Mouse (Mus musculus) hindbrain, embryonic 14.5 days (tissue): Measurements from ENCODE around the gene Hrh1. TPM values are rescaled to one million over a fixed set of nuclear protein-coding genes. Genes with fewer than 3 reads are reported as not detected.

Source experiments
- ATAC-seq: fragments of 200-750 bp; cut with Nextera tagmentation; 2 replicates; pipeline ENCODE4 v1.8.0; 2017; ENCODE audit warnings: moderate number of reproducible peaks, mild to moderate bottlenecking, moderate TSS enrichment, moderate library complexity; ENCODE audit not compliant: low FRiP score
- DNase-seq: peaks from one replicate; pipeline ENCODE4 v3.0.0-alpha.2; 2015; ENCODE audit warnings: low spot score
- H3K27ac ChIP-seq: fragments of 300-500 bp; sonication (generic); 2 replicates; pipeline ENCODE4 v1.5.1; 2014; ENCODE audit warnings: mild to moderate bottlenecking, moderate library complexity
- H3K27me3 ChIP-seq: fragments of 300-500 bp; sonication (generic); 2 replicates; pipeline ENCODE4 v1.6.1; 2014; ENCODE audit warnings: mild to moderate bottlenecking, low read length, mixed read lengths; ENCODE audit not compliant: control insufficient read depth, insufficient read depth
- H3K36me3 ChIP-seq: fragments of 300-500 bp; sonication (generic); replicated peaks from 2 replicates; pipeline ENCODE4 v1.6.1; 2014; ENCODE audit not compliant: control insufficient read depth, insufficient read depth
- H3K4me1 ChIP-seq: fragments of 300-500 bp; sonication (generic); replicated peaks from 2 replicates; pipeline ENCODE4 v1.6.1; 2014; ENCODE audit warnings: antibody characterized with exemption, low read length, mixed read lengths; ENCODE audit not compliant: control insufficient read depth, insufficient read depth
- H3K4me2 ChIP-seq: fragments of 300-500 bp; sonication (generic); replicated peaks from 2 replicates; pipeline ENCODE4 v1.6.1; 2014; ENCODE audit warnings: mild to moderate bottlenecking, moderate library complexity
- H3K4me3 ChIP-seq: fragments of 300-500 bp; sonication (generic); replicated peaks from 2 replicates; pipeline ENCODE4 v1.5.1; 2014; ENCODE audit warnings: mild to moderate bottlenecking, low read length
- H3K9ac ChIP-seq: fragments of 300-500 bp; sonication (generic); 2 replicates; pipeline ENCODE4 v1.6.1; 2014
- H3K9me3 ChIP-seq: fragments of 300-500 bp; sonication (generic); 2 replicates; pipeline ENCODE4 v1.6.1; 2016; ENCODE audit warnings: low read length; ENCODE audit not compliant: control insufficient read depth
- WGBS: fragments of 180-500 bp; shearing (Covaris S2); extraction: QIAGEN DNeasy Blood & Tissue Kit; methylation state at CpG from one replicate; pipeline ENCODE4 v1.1.7; 2014; 5-methylcytosine and 5-hydroxymethylcytosine counted together
- polyA plus RNA-seq: library from polyadenylated mRNA; unstranded; fragments of >200 nt; fragmentation: Nextera tagmentation; extraction: Ambion mirVana; gene quantifications from 2 replicates; pipeline ENCODE4 v1.2.1, GENCODE M21; 2014

The Hrh1 gene
- 0.47 and 0.85 TPM in 2 replicates for polyA plus RNA-seq

DNA sequence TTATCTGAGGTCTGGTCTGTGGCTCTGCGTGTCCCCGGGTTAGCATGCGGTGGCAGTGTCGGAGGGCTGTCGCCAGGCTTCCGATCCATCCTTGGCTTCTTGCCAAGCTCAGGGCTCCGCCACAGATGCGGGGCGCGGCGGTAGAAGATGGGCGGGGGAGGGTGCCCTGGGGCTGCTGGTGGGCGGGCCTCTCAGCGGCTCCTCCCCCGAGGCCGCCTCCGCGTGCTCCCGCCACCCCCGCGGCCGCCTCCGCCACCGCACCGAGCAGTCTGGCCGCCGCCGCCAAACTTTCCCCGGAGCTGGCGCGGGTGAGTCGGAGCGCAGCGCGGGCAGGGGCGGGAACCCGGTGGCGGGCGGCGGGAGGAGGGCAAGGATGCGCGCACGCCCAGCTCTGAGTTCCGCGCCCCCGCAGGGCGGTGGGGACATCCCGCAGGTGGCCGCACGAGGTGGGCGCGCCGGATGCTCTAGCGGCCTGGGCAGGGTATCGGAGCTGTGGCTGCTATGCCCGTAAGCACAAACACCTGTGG is at the start of gene Hrh1:
Gene Hrh1 (plus strand): TSS at position 246 of the 527 bp plus-strand sequence.
- H3K9ac ChIP-seq: peak within 1 kb of the TSS; percentile 49
- H3K27me3 ChIP-seq: peaks cover 40% of the 10 kb centered on the region
- under 1% methylated on average over 56 of the region's 56 CpGs for WGBS

GRCm38 (mm10) chr6:114354635-114355034 is 43.1 kb upstream of the Hrh1 start:
- Histone ChIP-seq H3K9me3 (no peaks in the 10 kb centered on the region), H3K27me3 (no peaks in the 10 kb centered on the region), H3K27ac (no peak overlapping the region), H3K4me3 (no peak overlapping the region), H3K9ac (no peak overlapping the region), H3K36me3 (no peaks in the 10 kb centered on the region), H3K4me1 (no peaks in the 10 kb centered on the region), H3K4me2 (no peak overlapping the region)
- no peak for DNase-seq
- no peak for ATAC-seq
- WGBS: 82% methylated on average over 4 of the region's 4 CpGs

More for the DNA sequence above, at the start of gene Hrh1:
- Histone ChIP-seq H3K27ac (no peak within 1 kb of the TSS), H3K4me3 (peak within 1 kb of the TSS; percentile 44), H3K4me1 (peaks cover 10% of the 10 kb centered on the region; the same call in 1 of the 2 replicates), H3K36me3 (no peaks in the 10 kb centered on the region), H3K4me2 (peak within 1 kb of the TSS; percentile 96), H3K9me3 (no peaks in the 10 kb centered on the region)
- ATAC-seq (peak; percentile 55), DNase-seq (peak; percentile 74)

DNA sequence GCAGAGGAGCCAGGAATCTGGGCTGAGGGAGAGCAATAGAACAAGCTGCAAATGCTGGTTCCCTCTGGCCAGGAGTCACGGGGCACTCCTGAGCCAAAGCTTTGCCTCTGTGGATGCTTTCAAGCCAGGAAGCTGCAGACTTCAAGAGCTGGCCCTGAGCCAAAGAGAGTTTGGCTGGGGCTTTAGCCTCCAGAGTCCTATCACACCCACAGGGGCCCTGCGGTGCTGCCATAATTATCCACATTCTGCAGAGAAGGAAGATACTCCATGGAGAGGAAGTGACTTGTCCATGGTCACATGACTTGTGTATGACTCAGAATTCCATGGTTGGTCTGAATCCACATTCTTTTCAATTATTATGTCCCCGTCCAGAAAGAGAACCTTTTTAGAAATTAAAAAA is 39.6 kb upstream of the Hrh1 start:
- H3K4me2 ChIP-seq: no peak overlapping the region
- 65% methylated on average over 3 of the region's 3 CpGs for WGBS

DNA sequence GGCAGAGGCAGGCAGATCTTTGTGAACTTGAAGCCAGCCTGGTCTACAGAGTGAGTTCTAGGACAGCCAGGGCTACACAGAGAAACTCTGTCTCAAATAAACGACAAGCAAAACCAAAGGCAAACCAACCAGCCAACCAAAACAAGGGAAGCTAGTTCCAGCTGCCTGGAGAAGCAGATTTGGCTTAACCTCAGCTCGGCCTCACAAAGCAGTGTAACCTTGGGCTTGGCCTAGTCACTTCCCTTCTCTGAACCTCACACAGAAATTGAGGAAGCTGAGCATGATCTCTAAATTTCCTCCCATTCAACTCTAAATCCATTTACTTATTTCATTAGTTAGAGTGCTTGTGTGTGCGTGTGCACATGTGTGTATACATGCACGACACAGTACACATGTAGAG is 35.4 kb upstream of the Hrh1 start:
- DNase-seq (no peak), ATAC-seq (no peak)
- no peaks in the 10 kb centered on the region for H3K9me3 ChIP-seq
- H3K4me1 ChIP-seq: 0 out of 2 replicates have a peak, but pooled peaks cover 3% of the 10 kb centered on the region
- H3K27me3 ChIP-seq: no peaks in the 10 kb centered on the region
- no peak overlapping the region for H3K4me2 ChIP-seq
- WGBS: 84% methylated on average over 4 of the region's 4 CpGs
- no peak overlapping the region for H3K27ac ChIP-seq
- no peak overlapping the region for H3K4me3 ChIP-seq
- no peak overlapping the region for H3K9ac ChIP-seq
- H3K36me3 ChIP-seq: no peaks in the 10 kb centered on the region

More for the DNA sequence above, 39.6 kb upstream of the Hrh1 start:
- DNase-seq (no peak), ATAC-seq (no peak)
- Histone ChIP-seq H3K9ac (no peak overlapping the region), H3K27ac (no peak overlapping the region), H3K9me3 (no peaks in the 10 kb centered on the region), H3K27me3 (no peaks in the 10 kb centered on the region), H3K36me3 (no peaks in the 10 kb centered on the region), H3K4me1 (no peaks in the 10 kb centered on the region), H3K4me3 (no peak overlapping the region)

GRCm38 (mm10) chr6:114363740-114364139 is 34.0 kb upstream of the Hrh1 start:
- Histone ChIP-seq H3K27ac (no peak overlapping the region), H3K9me3 (no peaks in the 10 kb centered on the region), H3K36me3 (no peaks in the 10 kb centered on the region), H3K4me2 (no peak overlapping the region), H3K27me3 (no peaks in the 10 kb centered on the region), H3K9ac (no peak overlapping the region), H3K4me1 (0 out of 2 replicates have a peak, but pooled peaks cover 3% of the 10 kb centered on the region), H3K4me3 (no peak overlapping the region)
- DNase-seq (no peak), ATAC-seq (no peak)
- WGBS: 62% methylated on average over 8 of the region's 8 CpGs

DNA sequence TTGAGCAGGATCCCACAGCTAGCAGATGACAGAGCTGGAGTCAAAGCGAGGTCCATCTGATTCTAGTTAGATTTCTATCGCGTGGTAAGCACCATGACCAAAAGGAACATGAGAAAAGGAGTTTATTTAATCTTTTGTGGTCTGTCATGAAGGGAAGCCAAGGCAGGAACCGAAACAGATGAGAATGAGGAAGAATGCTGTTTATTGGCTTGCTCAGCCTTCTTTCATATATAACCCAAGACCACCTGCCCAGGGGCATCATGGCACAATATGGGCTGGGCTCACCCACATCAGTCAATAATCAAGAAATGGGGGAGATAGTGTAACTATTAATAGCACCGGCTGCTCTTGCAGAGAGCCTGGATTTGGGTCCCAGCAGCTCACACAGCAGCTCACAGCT is 33.0 kb upstream of the Hrh1 start:
- Histone ChIP-seq H3K27me3 (no peaks in the 10 kb centered on the region), H3K9ac (no peak overlapping the region), H3K27ac (no peak overlapping the region), H3K4me2 (no peak overlapping the region), H3K9me3 (no peaks in the 10 kb centered on the region), H3K4me3 (no peak overlapping the region), H3K4me1 (0 out of 2 replicates have a peak, but pooled peaks cover 3% of the 10 kb centered on the region), H3K36me3 (no peaks in the 10 kb centered on the region)
- DNase-seq: no peak
- 89% methylated on average over 5 of the region's 5 CpGs for WGBS
- ATAC-seq: no peak

GRCm38 (mm10) chr6:114366191-114366590 is 31.5 kb upstream of the Hrh1 start:
- Histone ChIP-seq H3K9ac (no peak overlapping the region), H3K4me1 (0 out of 2 replicates have a peak, but pooled peaks cover 3% of the 10 kb centered on the region), H3K27me3 (no peaks in the 10 kb centered on the region), H3K27ac (no peak overlapping the region), H3K36me3 (no peaks in the 10 kb centered on the region), H3K9me3 (no peaks in the 10 kb centered on the region), H3K4me2 (no peak overlapping the region), H3K4me3 (no peak overlapping the region)
- ATAC-seq: no peak
- no peak for DNase-seq
- 70% methylated on average over 5 of the region's 5 CpGs for WGBS

- WGBS: 65% methylated on average over 6 of the region's 6 CpGs
- H3K27ac ChIP-seq: no peak overlapping the region
- H3K9me3 ChIP-seq: no peaks in the 10 kb centered on the region
- H3K27me3 ChIP-seq: no peaks in the 10 kb centered on the region
- no peak for ATAC-seq
- DNase-seq: no peak
- H3K36me3 ChIP-seq: no peaks in the 10 kb centered on the region
- H3K4me1 ChIP-seq: 0 out of 2 replicates have a peak, but pooled peaks cover 3% of the 10 kb centered on the region
- H3K4me2 ChIP-seq: no peak overlapping the region
- no peak overlapping the region for H3K4me3 ChIP-seq
- no peak overlapping the region for H3K9ac ChIP-seq
Observed at GRCm38 (mm10) chr6:114367681-114368080, 30.1 kb upstream of the Hrh1 start.

GRCm38 (mm10) chr6:114368196-114368595 is 29.5 kb upstream of the Hrh1 start:
- no peak overlapping the region for H3K4me2 ChIP-seq
- no peak overlapping the region for H3K27ac ChIP-seq
- no peak for ATAC-seq
- H3K36me3 ChIP-seq: no peaks in the 10 kb centered on the region
- no peaks in the 10 kb centered on the region for H3K9me3 ChIP-seq
- H3K9ac ChIP-seq: no peak overlapping the region
- H3K4me3 ChIP-seq: no peak overlapping the region
- 0 out of 2 replicates have a peak, but pooled peaks cover 3% of the 10 kb centered on the region for H3K4me1 ChIP-seq
- WGBS: 73% methylated on average over 6 of the region's 6 CpGs
- no peaks in the 10 kb centered on the region for H3K27me3 ChIP-seq
- DNase-seq: no peak

DNA sequence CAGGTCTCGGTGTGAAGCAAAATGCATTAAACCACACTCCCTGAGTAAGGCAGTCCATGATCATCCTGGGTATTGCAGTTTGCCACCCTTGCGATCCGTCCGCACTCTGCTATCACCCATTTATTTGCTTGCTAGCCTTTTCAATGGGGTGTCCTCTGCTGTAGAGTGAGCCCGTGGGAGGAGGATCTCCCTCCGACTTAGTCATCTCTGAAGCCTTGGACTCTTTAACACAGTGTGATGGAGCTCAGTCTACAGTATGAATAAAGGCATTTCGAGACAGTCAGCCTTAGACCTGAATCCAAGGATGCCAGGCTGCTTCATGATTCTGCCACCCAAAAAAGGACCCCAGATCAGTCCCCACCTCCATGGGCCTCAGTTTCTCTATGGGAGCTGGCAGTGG is 25.0 kb upstream of the Hrh1 start:
- no peak overlapping the region for H3K9ac ChIP-seq
- ATAC-seq: no peak

More for the DNA sequence above, 25.0 kb upstream of the Hrh1 start:
- H3K4me3 ChIP-seq: no peak overlapping the region
- no peaks in the 10 kb centered on the region for H3K4me1 ChIP-seq
- H3K27ac ChIP-seq: no peak overlapping the region
- H3K9me3 ChIP-seq: peaks cover 7% of the 10 kb centered on the region; the same call in 1 of the 2 replicates
- 89% methylated on average over 7 of the region's 7 CpGs for WGBS
- H3K36me3 ChIP-seq: no peaks in the 10 kb centered on the region
- no peak for DNase-seq
- no peak overlapping the region for H3K4me2 ChIP-seq
- H3K27me3 ChIP-seq: no peaks in the 10 kb centered on the region
